Mouse (Mus musculus) megakaryocyte, adult 5-6 weeks (primary cell): Measurements from ENCODE around the gene Alg14. TPM values are rescaled to one million over a fixed set of nuclear protein-coding genes. Genes with fewer than 3 reads are reported as not detected.

Source experiments
- ATAC-seq: 2 replicates; pipeline ENCODE4 v1.8.0; 2016; ENCODE audit warnings: mild to moderate bottlenecking, inconsistent platforms; ENCODE audit not compliant: poor library complexity, severe bottlenecking
- total RNA-seq, 2 experiments: library from RNA; stranded (forward) in 1 of 2; stranded (reverse) in 1 of 2; fragments of 153-499, 151-499 nt in 1 of 2; fragments of 221-1000, 200-1000 nt in 1 of 2; gene quantifications; 2 replicates each; pipeline versions ENCODE4 v1.2.3 to v1.2.4; 2015 to 2017

Gene Alg14
- total RNA-seq, 2 experiments from 2014 or later: 7.8 to 21.9 TPM

- ATAC-seq: no peak
Observed at GRCm38 (mm10) chr3:121277009-121277408, 14.6 kb upstream of the Alg14 start.

- ATAC-seq: no peak
Observed at GRCm38 (mm10) chr3:121277557-121277956, 14.0 kb upstream of the Alg14 start.

- ATAC-seq: no peak
Observed at GRCm38 (mm10) chr3:121279679-121280078, 11.9 kb upstream of the Alg14 start.

GRCm38 (mm10) chr3:121282998-121283397, 8.6 kb upstream of the Alg14 start, which contains the start of gene Tmem56:
TSS of gene Tmem56 (minus strand) at chr3:121283098.
- no peak for ATAC-seq

- no peak for ATAC-seq
Observed at GRCm38 (mm10) chr3:121285219-121285618, 6.4 kb upstream of the Alg14 start.

GRCm38 (mm10) chr3:121287151-121287550, 4.4 kb upstream of the Alg14 start:
- ATAC-seq: no peak

GRCm38 (mm10) chr3:121290681-121291080, 892 bp upstream of the Alg14 start:
- no peak for ATAC-seq

- ATAC-seq: no peak
Observed at GRCm38 (mm10) chr3:121291225-121291559, 381 bp upstream of the Alg14 start.

- ATAC-seq: no peak
Observed at GRCm38 (mm10) chr3:121294200-121294599, 2.6 kb downstream of the Alg14 start.

GRCm38 (mm10) chr3:121306641-121307040, 15.1 kb downstream of the Alg14 start:
- 0 out of 2 replicates have a peak, but pooled peaks have one; percentile 38 for ATAC-seq

- ATAC-seq: peak; percentile 99
Observed at GRCm38 (mm10) chr3:121307532-121308234, 16.1 kb downstream of the Alg14 start.

- ATAC-seq: no peak
Observed at GRCm38 (mm10) chr3:121308935-121309334, 17.4 kb downstream of the Alg14 start.

- ATAC-seq: no peak
Observed at GRCm38 (mm10) chr3:121309429-121309828, 17.9 kb downstream of the Alg14 start.

GRCm38 (mm10) chr3:121309896-121310714, 18.5 kb downstream of the Alg14 start:
- no peak for ATAC-seq

- ATAC-seq: no peak
Observed at GRCm38 (mm10) chr3:121312426-121312825, 20.9 kb downstream of the Alg14 start.

GRCm38 (mm10) chr3:121312979-121313378, 21.4 kb downstream of the Alg14 start:
- ATAC-seq: no peak

- ATAC-seq: no peak
Observed at GRCm38 (mm10) chr3:121314149-121314548, 22.6 kb downstream of the Alg14 start.

- no peak for ATAC-seq
Observed at GRCm38 (mm10) chr3:121315498-121315897, 23.9 kb downstream of the Alg14 start.

GRCm38 (mm10) chr3:121319906-121320305, 28.3 kb downstream of the Alg14 start:
- ATAC-seq: no peak

- ATAC-seq: no peak
Observed at GRCm38 (mm10) chr3:121320896-121321295, 29.3 kb downstream of the Alg14 start.

GRCm38 (mm10) chr3:121323371-121323770, 31.8 kb downstream of the Alg14 start:
- no peak for ATAC-seq

GRCm38 (mm10) chr3:121327406-121327805, 35.8 kb downstream of the Alg14 start:
- ATAC-seq: no peak
